Mouse (Mus musculus) heart, embryonic 16.5 days (tissue): ENCODE measurements at regions not wholly inside any gene's neighbourhood (a gene's known extent, or its start where the extent isn't known, plus 50 kb on each side); places are given as distances from the start of the nearest gene placed in this dataset.

Source experiments
- ATAC-seq: fragments of 200-750 bp; cut with Nextera tagmentation; replicated peaks from 2 replicates; pipeline ENCODE4 v1.8.0; 2017; ENCODE audit warnings: moderate number of reproducible peaks; ENCODE audit not compliant: insufficient read depth, low FRiP score; ENCODE audit errors: extremely low read depth
- H3K27ac ChIP-seq: fragments of 300-500 bp; sonication (generic); 2 replicates; pipeline ENCODE4 v1.5.1; 2014; ENCODE audit warnings: mild to moderate bottlenecking, low read length, control low read depth, moderate library complexity
- H3K27me3 ChIP-seq: fragments of 300-500 bp; sonication (generic); 2 replicates; pipeline ENCODE4 v1.6.1; 2014; ENCODE audit warnings: low read length, mixed read lengths; ENCODE audit not compliant: control insufficient read depth, insufficient read depth
- H3K36me3 ChIP-seq: fragments of 300-500 bp; sonication (generic); 2 replicates; pipeline ENCODE4 v1.6.1; 2014; ENCODE audit not compliant: control insufficient read depth, insufficient read depth
- H3K4me1 ChIP-seq: fragments of 300-500 bp; sonication (generic); 2 replicates; pipeline ENCODE4 v1.6.1; 2014; ENCODE audit warnings: low read length, mixed read lengths; ENCODE audit not compliant: control insufficient read depth, insufficient read depth
- H3K4me2 ChIP-seq: fragments of 300-500 bp; sonication (generic); 2 replicates; pipeline ENCODE4 v1.6.1; 2014; ENCODE audit warnings: low read depth, mild to moderate bottlenecking, control low read depth, low read length
- H3K4me3 ChIP-seq: fragments of 300-500 bp; sonication (generic); 2 replicates; pipeline ENCODE4 v1.5.1; 2014; ENCODE audit warnings: mild to moderate bottlenecking, control low read depth, low read length
- H3K9ac ChIP-seq: fragments of 300-500 bp; sonication (generic); 2 replicates; pipeline ENCODE4 v1.6.1; 2014; ENCODE audit warnings: low read length, control low read depth
- H3K9me3 ChIP-seq: fragments of 300-500 bp; sonication (generic); replicated peaks from 2 replicates; pipeline ENCODE4 v1.6.1; 2016; ENCODE audit warnings: low read length; ENCODE audit not compliant: control insufficient read depth
- WGBS: fragments of 180-500 bp; shearing (Covaris S2); extraction: QIAGEN DNeasy Blood & Tissue Kit; methylation state at CpG from one replicate; pipeline ENCODE4 v1.1.7; 2014; 5-methylcytosine and 5-hydroxymethylcytosine counted together

DNA sequence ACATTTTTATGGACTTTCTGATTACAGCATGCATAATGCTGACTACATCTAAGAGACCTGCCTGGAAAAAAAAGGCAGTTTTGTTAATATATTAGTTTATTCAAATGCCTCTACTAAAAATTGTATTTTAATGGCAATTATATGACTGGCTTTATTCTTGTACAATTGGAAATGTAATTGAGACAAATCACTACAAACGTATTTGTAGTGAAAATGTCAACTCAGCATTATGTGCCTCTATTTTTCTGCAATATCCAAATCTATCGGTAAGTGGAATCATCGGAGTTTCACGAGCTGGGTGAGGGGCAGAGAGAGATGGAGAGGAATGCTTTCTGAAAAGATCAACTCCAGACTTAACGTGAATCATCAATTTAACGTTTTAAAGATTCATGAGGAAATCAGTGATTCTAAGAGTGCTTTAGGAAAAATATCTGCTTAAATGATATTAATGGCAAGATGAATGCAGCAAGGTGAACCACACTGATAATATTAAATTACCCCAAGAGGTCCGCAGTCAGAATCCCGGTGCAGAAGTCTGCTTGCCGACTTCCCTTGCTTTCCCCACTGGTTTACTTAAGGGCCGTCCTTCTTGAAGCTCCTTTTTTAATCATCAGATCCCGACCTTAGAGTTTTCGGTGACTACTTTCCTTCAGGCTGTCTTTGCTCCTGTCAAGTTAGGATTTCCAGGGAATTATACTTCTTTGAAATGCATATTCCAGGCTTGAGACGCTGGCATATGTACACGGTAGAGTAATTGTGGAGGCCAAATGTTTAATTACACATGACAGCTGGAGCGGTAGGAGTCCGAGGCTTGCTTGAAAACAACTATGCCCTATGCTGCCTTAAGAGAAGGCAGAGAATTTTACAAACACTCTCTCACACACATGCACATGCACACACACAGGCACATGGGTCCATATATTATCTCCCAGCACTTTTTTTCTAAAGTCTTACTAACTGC is 544.7 kb downstream of the Tmem182 start:
- ATAC-seq = no peak
- 78% methylated on average over 16 of the region's 16 CpGs for WGBS
- Histone ChIP-seq H3K27ac (no peak overlapping the region), H3K4me2 (no peak overlapping the region), H3K27me3 (no peaks in the 10 kb centered on the region), H3K36me3 (no peaks in the 10 kb centered on the region), H3K4me3 (no peak overlapping the region), H3K4me1 (no peaks in the 10 kb centered on the region), H3K9me3 (no peaks in the 10 kb centered on the region), H3K9ac (no peak overlapping the region)

DNA sequence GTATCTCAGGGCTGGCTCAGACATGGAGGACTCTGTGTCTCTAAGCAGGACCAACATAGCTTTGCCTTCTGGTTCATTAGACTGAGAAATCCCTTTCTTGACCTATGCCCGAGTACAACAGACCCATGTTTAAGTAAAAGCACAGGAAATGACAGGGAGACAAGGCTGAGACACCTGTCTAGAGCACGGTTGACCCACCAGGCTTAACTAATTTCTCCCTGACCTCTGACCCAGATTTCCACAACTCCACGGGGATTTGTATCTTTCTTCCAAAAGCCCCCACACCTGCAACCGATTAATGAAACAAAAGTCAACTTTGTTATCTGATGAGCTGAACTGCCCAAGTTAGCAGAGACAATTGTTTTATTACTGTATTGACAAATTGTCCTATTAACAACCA is 553.7 kb downstream of the Tmem182 start:
- H3K9me3 ChIP-seq = no peaks in the 10 kb centered on the region
- H3K36me3 ChIP-seq = no peaks in the 10 kb centered on the region
- no peaks in the 10 kb centered on the region for H3K4me1 ChIP-seq
- H3K4me2 ChIP-seq = no peak overlapping the region
- H3K9ac ChIP-seq = no peak overlapping the region
- 54% methylated on average over 4 of the region's 4 CpGs for WGBS
- no peak for ATAC-seq
- no peak overlapping the region for H3K27ac ChIP-seq
- H3K4me3 ChIP-seq = no peak overlapping the region
- H3K27me3 ChIP-seq = no peaks in the 10 kb centered on the region

GRCm38 (mm10) chr1:41361512-41361911 is 556.1 kb downstream of the Tmem182 start:
- no peak overlapping the region for H3K4me2 ChIP-seq
- 73% methylated on average over 3 of the region's 3 CpGs for WGBS
- no peaks in the 10 kb centered on the region for H3K27me3 ChIP-seq
- no peaks in the 10 kb centered on the region for H3K9me3 ChIP-seq
- H3K4me1 ChIP-seq = no peaks in the 10 kb centered on the region
- H3K36me3 ChIP-seq = no peaks in the 10 kb centered on the region
- no peak overlapping the region for H3K9ac ChIP-seq
- no peak overlapping the region for H3K4me3 ChIP-seq
- H3K27ac ChIP-seq = no peak overlapping the region
- ATAC-seq = no peak

GRCm38 (mm10) chr1:41380013-41380412 is 574.6 kb downstream of the Tmem182 start:
- Histone ChIP-seq H3K27me3 (no peaks in the 10 kb centered on the region), H3K4me3 (no peak overlapping the region), H3K4me2 (no peak overlapping the region), H3K9ac (no peak overlapping the region), H3K36me3 (no peaks in the 10 kb centered on the region), H3K4me1 (peaks cover 8% of the 10 kb centered on the region), H3K27ac (no peak overlapping the region), H3K9me3 (no peaks in the 10 kb centered on the region)
- 37% methylated on average over 4 of the region's 4 CpGs for WGBS
- ATAC-seq = 0 out of 2 replicates have a peak, but pooled peaks have one; percentile 23

GRCm38 (mm10) chr1:41381487-41381886 is 576.1 kb downstream of the Tmem182 start:
- no peaks in the 10 kb centered on the region for H3K36me3 ChIP-seq
- WGBS = 74% methylated on average over 7 of the region's 7 CpGs
- no peak for ATAC-seq
- no peak overlapping the region for H3K4me3 ChIP-seq
- no peaks in the 10 kb centered on the region for H3K9me3 ChIP-seq
- no peak overlapping the region for H3K27ac ChIP-seq
- no peaks in the 10 kb centered on the region for H3K27me3 ChIP-seq
- H3K9ac ChIP-seq = no peak overlapping the region
- H3K4me2 ChIP-seq = no peak overlapping the region
- peaks cover 8% of the 10 kb centered on the region for H3K4me1 ChIP-seq

- no peak for ATAC-seq
- Histone ChIP-seq H3K9me3 (no peaks in the 10 kb centered on the region), H3K27ac (no peak overlapping the region), H3K4me3 (no peak overlapping the region), H3K27me3 (no peaks in the 10 kb centered on the region), H3K4me2 (no peak overlapping the region), H3K4me1 (peaks cover 14% of the 10 kb centered on the region), H3K36me3 (no peaks in the 10 kb centered on the region), H3K9ac (no peak overlapping the region)
- WGBS = 44% methylated on average over 1 of the region's 1 CpGs
Observed at GRCm38 (mm10) chr1:41384731-41385130, 579.3 kb downstream of the Tmem182 start.

DNA sequence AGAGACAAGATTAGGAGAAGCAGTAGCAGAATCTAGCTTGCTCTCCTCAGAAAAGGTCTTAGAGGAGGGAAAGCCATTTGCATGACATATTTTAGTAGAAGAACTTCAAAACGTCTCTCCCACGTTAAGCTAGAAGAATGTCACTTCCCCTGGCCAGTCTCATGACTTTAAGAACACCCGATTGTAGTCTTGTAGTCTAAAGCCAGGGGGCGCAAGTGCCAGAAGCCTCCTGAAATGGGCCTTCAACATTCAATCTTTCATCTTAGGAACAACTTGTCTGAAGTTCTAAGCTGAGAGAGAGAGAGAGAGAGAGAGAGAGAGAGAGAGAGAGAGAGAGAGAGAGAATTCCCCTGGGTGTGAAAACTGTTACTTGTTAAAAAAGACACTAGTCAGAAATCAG is 581.0 kb downstream of the Tmem182 start:
- 55% methylated on average over 4 of the region's 4 CpGs for WGBS

GRCm38 (mm10) chr1:41390102-41390884 is 584.9 kb downstream of the Tmem182 start:
- H3K9me3 ChIP-seq = no peaks in the 10 kb centered on the region
- H3K9ac ChIP-seq = no peak overlapping the region
- H3K4me3 ChIP-seq = no peak overlapping the region
- H3K4me2 ChIP-seq = peak overlapping the region; percentile 35
- WGBS = 10% methylated on average over 11 of the region's 11 CpGs
- H3K4me1 ChIP-seq = peaks cover 16% of the 10 kb centered on the region
- H3K36me3 ChIP-seq = no peaks in the 10 kb centered on the region
- peak overlapping the region; percentile 91 for H3K27ac ChIP-seq
- H3K27me3 ChIP-seq = no peaks in the 10 kb centered on the region
- peak; percentile 95 for ATAC-seq

More for the DNA sequence above, 581.0 kb downstream of the Tmem182 start:
- no peaks in the 10 kb centered on the region for H3K9me3 ChIP-seq
- H3K4me3 ChIP-seq = no peak overlapping the region
- no peaks in the 10 kb centered on the region for H3K36me3 ChIP-seq
- no peak overlapping the region for H3K4me2 ChIP-seq
- no peak overlapping the region for H3K27ac ChIP-seq
- H3K4me1 ChIP-seq = peaks cover 22% of the 10 kb centered on the region
- no peak for ATAC-seq
- no peaks in the 10 kb centered on the region for H3K27me3 ChIP-seq
- H3K9ac ChIP-seq = no peak overlapping the region

GRCm38 (mm10) chr1:41391071-41391470 is 585.7 kb downstream of the Tmem182 start:
- H3K4me2 ChIP-seq = no peak overlapping the region
- H3K36me3 ChIP-seq = no peaks in the 10 kb centered on the region
- H3K9ac ChIP-seq = no peak overlapping the region
- no peak for ATAC-seq
- 87% methylated on average over 7 of the region's 7 CpGs for WGBS
- no peaks in the 10 kb centered on the region for H3K27me3 ChIP-seq
- peaks cover 16% of the 10 kb centered on the region for H3K4me1 ChIP-seq
- H3K4me3 ChIP-seq = no peak overlapping the region
- H3K9me3 ChIP-seq = no peaks in the 10 kb centered on the region
- peak overlapping the region; percentile 91; the same call in 1 of the 2 replicates for H3K27ac ChIP-seq
